Mouse (Mus musculus) urinary bladder, adult 18-20 months (tissue): ENCODE data around the gene Zfp784.
"Not testable (repeated sequence)": the region's sequence is repeated elsewhere in the genome, so short reads cannot be mapped to it uniquely, and the experiment has no call there.

ENCODE experiments used
- DNase-seq, 2 experiments: peaks; one replicate each; pipeline ENCODE4 v3.0.0; 2022; ENCODE audit warnings: low spot score in 2 of 2, mixed read lengths in 2 of 2

Zfp784 gene

DNA sequence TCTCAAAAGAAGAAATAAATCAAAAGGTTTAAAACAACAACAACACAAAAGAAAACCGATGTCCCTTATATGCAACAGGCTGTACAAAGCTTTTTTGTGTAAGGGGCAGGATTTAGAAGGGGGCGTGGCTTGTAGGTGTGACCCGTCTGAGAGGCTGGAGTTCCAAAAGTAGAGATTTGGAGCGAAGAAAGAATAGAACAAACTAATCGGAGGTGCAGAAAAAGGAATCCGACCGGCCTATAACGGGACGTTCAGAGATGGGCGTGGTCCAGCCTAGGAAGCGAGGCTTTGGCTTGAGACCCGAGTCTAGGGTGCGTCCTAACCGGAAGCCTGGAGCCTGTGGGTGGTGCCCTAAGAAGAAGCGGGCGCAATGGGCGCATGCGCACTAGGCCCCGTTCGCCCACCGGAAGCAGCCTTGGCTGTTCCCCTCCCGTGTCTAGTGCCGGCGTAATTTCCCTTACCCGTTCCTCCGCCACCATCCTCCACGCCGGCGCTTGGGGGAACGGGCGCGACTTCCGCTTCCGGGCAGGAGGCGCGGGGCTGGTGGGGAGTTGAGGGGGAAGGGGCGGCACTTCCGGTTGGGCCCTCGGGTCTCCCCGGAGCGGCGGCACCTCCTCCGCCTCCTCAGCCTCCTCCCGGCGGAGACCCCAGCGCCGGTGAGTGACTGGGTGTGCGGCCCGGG lies 18.1 kb downstream of the Zfp784 start, which contains the start of the genes Zfp865 and Ccdc106:
TSS of gene Zfp865 (plus strand) at position 377 of the 682 bp plus-strand sequence.
TSS of gene Ccdc106 (plus strand) at position 554 of the 682 bp plus-strand sequence.
- peak; percentile 97 to 98 for DNase-seq

DNA sequence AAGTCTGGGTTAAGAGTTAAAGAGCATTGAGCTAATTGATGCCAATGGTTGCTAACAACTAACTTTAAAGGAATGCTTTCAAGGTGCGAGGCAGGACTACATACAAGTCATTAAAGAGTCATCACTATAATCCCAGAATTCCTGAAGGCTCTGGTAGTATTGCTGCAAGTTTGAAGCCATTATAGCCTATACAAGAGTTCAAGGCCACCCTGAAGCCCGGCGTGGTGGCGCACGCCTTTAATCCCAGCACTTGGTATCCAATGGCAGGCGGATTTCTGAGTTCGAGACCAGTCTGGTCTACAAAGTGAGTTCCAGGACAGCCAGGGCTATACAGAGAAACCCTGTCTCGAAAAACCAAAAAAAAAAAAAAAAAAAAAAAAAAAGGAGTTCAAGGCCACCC lies 18.7 kb downstream of the Zfp784 start:
- not testable (repeated sequence) for DNase-seq

DNA sequence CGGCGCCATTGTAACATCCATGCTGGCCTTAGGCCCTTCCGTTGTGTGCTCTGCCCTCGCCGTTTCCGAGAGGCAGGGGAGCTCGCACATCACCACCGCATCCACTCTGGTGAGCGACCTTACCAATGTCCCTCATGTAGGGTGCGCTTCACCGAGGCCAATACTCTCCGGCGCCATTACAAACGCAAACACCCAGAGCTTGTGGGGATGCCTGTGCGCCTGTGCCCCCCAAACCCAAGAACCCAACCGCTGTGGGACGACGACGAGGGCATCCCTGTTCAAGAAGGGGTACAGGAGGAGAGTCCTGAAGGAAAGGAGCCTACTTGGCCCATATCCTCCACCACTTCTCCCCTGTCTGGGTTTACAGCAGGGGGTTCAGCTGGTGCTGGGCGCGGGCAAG lies 20.3 kb downstream of the Zfp784 start:
- no peak for DNase-seq

DNA sequence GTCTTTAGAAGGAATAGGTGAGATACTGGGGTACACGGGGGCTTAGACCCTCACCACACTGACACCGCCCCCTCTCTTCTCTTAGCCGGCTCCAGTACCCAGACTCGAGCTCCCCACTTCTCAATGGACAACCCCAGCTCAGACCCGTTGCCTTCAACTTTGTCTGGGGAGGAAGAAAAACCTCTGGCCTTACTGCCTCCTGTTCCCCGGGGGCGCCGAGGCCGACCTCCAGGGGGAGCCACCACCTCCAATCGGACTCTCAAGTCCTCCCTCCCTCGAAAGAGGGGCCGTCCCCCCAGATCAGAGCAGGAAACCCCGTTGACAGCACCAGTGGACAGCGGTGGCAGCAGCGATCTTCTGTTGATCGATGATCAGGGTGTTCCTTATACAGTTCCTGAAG lies 20.9 kb downstream of the Zfp784 start:
- no peak for DNase-seq

DNA sequence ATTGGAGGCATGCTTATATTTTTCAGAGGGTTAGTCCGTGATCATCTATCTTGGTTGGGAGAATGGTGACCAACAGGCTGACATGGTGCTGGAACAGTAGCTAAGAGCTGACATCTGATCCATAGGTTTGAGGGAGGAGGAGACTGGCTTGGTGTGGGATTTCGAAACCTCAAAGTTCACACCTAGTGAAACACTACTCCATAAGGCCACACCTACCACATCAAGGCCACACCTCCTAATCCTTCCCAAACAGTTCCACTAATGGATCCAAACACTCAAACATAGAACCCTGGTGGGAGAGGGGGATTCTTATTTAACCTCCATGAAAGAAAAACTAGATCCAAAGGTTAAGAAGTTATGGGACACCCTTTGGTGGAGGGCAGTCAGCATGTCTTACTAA lies 21.3 kb downstream of the Zfp784 start:
- DNase-seq = no peak

DNA sequence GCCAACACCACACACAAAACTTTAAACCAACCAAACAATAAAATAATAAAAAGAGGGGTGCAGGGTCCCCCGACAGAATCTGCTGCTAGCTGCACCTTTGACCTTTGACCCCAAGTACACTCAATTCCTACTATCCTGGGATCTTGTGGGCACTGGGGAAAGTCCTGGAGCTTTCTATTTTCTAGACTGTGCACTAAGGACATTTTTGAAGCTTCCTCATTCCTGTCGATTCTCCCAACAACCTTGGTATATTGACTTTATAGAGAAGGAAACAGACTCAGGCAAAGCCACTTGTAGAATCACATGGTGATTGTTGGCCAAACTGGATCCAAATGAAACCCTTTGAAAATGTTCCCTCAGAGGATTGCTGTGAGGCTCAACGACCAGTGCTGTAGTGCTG lies 22.2 kb downstream of the Zfp784 start:
- no peak for DNase-seq

DNA sequence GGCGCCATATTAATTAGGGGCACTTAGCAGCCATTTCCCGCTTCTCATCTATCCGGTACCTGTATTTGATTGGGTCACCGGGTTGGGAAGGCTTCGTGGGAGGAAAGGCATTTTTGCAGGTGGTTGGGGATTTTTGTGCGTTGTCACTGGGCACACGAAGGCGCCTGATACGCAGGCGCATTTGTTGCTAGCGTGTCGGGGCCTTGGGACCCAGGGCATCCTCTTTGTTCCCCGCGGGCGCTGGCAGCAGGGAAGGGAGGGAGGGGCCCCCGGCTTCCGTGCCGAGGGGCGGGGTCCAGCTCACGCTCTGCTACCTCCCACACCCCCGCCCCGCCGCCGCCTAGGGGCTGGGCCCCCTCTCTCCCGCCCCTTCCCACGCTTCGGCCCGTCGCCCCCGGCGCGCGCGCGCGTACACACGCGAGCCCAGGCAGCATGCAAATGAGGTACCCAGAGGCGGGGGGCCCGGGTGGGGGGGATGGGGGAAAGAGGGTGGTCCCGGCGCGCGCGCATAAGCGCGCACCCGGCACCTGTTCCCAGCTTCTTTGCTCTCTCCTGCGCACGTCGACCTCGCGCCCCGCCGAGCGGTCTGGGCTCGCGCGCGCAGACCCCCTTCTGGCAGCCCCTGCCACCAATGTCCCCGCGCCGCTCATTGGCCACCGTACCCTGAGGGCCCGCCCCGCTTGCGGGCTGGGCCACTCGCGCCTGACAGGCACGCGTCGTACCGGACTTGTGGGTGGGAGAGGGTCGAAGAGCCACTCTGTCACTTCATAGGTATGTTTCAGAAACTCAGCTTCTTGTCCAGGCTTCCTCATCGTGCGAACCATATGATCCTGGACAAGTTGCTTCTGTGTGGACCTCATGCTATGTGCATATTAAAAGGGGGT lies 22.9 kb downstream of the Zfp784 start, which contains the start of gene Gm44973:
TSS of gene Gm44973 (plus strand) at position 379 of the 884 bp plus-strand sequence.
- peak; percentile 88 to 91 for DNase-seq

DNA sequence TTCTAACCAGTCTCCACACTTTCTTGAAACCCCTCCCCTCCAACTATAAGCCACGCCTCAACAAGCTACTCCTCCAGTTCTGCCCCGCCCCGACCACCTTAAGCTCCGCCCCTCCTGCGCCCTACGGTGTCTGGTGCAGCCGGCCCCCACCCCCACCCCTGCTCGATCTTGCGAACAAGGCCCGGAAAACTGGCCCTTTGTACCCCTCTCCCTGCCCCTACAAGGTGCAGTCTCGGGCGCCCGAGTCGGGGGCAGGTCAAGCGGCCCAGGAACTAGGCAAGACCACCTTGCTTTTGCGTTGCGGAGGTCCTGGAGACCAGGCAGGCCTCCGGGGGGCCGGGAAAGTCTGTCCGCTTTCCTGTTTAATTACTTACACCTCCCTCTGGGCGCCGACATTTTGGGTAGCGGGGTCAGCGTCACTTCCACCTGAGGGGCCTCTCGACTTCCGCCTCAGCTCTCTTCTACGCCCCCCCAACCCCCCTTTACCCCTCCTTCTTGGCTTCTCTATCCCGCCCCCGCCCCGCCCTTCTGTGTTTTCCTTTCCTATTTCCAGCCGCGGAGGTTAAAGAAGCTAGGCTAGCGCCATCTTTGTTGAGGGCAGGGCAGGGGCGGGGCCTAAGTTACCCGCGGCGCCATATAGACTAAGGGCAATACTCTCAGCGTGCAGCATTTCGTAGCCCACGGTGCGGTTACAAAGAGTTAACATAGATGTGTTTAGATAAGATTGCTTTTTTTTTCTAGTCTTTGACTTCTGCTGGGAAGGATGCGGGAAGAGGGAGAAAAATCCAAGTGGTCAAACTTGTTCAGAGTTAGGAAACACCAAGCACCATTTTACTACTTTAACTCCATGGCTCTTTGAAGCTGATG lies 23.8 kb downstream of the Zfp784 start, which contains the start of the genes Zfp524 and Fiz1:
TSS of gene Zfp524 (plus strand) at position 165 of the 867 bp plus-strand sequence.
TSS of gene Fiz1 (minus strand) at position 447 of the 867 bp plus-strand sequence.
- peak; percentile 94 to 99 for DNase-seq

DNA sequence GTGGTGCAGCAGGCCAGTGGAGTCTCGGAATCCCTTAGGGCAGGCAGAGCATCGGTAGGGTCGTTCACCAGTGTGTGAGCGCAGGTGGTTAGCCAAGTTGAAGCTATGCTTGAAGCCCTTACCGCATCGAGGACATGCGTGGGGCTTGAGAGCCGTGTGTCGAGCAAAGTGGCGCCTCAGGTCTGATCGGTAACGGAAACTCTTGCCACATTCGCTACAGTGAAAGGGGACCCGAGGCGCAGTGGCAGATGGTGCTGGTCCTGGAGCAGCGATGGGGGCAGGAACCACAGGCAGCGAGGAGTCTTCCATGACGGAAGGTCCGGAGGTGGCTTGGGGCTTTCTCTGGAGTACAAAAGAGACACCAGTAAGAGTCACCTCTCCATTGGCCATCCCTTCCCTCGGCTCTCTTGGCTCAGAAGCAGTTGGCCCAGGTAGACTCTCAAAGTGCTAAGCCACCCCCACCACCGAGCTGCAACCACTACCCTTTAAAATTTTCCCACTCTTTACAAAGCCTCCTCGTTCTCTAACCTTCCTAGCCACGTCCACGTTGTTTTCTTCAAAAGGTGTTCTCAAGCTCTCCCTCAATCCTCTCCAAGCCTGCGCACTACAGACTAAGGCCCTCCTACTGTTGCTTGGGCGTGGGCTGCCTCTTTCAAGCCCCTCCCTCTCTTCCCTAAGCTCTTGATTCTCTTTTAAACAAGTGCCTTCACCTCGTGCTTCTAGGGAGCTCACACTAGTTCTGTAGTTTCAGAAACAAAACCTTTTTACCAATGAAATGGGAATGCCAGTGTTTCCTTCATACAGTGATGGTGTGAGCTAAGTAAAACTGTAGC lies 25.3 kb downstream of the Zfp784 start:
- no peak for DNase-seq

DNA sequence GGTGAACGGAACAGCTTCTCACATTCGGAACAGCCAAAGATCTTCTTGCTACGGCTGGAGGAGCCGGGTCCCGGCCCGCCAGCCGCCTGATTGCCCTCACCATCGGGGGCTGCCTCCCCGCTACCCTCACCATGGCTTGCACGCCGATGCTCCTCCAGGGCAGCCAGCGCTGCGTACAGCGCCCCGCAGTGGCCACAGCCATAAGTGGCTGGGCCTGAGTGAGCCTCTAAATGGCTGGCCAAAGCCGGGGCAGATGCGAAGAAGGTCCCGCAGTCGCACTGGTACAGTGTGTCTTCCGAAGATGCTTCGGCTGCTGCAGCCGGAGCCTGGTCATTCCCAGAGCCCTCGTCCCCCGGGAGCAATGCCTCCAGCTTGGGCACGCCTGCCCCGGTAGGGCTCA lies 30.0 kb downstream of the Zfp784 start:
- no peak for DNase-seq

DNA sequence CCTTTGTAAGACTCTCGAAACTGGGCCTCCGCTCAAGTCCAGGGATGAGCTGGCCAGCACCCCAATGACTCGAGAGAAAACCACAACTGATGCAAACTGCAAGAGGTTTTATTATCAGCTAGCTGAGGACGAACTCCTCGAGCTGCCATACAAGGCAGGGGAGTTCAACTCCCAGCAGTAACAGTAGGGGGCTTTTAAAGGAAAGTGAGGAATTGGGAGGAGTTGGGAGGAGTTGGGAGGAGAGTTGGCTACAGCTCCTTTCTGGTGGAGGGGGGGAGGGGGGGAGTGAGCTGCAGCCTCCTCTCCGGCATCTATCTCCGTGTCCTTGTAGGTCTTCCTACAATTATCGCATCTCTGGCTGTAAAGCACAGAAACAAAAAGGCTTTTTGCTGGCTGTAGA lies 35.4 kb downstream of the Zfp784 start:
- DNase-seq = not testable (repeated sequence)

DNA sequence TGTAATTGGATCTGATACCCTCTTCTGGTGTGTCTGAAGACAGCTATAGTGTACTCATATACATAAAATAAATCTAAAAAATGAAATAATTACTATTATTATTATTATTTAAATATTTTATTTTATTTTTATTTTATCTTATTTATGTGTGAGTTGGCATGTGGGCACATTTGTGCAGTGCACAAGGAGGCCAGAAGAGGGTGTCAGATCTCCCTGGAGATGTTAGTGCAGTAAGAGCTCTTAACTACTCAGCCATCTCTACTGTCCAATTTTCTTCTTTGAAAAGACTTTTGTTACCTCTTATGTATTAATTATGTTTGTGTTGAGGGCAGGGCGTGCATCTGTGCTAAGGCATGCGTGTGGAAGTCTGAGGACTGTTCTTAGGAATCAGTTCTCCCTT lies 38.4 kb downstream of the Zfp784 start:
- no peak for DNase-seq

DNA sequence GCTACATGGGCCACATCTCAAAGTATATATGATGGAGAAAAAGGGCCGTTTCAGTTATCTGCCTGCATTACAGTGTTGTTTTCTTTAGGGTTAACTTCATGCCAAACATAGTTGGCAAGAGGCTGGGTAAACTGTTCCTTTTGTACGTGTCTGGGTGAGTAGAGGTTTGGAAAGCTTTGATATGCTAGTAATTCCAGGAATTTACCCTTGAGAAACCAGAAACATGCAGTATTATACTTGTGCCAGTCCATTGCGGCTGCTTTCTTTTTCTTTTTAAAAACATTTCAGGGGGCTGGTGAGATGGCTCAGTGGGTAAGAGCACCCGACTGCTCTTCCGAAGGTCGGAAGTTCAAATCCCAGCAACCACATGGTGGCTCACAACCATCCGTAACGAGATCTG lies 41.3 kb downstream of the Zfp784 start:
- no peak for DNase-seq

DNA sequence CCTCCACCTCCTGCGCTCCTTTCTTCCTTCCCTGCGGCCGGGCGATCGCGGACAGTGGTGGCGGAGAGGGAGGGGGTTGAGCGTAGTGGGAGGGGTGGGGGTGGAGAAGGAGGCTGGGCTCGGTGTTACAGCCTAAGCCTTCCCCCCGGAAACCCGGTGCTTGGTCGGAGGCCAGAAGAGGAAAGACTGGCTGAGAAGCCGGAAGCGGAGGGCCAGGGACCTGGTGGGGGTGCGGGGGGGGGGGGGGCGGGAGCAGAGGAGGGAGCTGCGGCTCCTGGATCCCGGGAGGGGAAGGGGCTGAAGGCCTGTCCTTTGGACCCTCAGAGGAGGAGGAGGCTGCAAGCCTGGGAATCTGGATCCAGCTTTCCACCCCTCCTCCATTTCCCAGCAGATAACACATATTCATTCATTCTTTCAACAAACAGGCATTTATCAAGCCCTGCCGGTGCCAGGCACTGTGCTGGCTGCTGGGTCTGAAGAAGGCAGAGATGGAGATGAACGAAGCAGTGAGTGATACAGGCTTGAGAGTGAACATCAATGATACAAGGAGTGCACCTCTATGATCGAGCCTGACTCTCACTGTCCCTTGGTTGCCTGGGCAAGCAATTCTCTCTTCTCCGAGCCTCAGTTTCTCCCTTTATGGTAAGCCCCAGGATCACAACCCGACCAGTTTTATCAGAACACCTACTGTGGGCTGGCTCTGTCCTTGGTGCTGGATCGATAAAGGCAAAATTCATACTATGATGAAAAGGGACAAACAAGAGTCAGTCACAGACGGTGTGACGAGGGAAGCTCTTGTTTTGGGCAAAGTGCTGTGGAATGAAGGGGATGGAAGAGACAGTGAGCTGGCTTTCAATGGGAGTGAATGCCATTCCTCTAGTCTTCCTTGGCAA lies 42.0 kb downstream of the Zfp784 start, which contains the start of gene Zfp579:
TSS of gene Zfp579 (minus strand) at position 156 of the 893 bp plus-strand sequence.
- peak; percentile 85 to 87 for DNase-seq

DNA sequence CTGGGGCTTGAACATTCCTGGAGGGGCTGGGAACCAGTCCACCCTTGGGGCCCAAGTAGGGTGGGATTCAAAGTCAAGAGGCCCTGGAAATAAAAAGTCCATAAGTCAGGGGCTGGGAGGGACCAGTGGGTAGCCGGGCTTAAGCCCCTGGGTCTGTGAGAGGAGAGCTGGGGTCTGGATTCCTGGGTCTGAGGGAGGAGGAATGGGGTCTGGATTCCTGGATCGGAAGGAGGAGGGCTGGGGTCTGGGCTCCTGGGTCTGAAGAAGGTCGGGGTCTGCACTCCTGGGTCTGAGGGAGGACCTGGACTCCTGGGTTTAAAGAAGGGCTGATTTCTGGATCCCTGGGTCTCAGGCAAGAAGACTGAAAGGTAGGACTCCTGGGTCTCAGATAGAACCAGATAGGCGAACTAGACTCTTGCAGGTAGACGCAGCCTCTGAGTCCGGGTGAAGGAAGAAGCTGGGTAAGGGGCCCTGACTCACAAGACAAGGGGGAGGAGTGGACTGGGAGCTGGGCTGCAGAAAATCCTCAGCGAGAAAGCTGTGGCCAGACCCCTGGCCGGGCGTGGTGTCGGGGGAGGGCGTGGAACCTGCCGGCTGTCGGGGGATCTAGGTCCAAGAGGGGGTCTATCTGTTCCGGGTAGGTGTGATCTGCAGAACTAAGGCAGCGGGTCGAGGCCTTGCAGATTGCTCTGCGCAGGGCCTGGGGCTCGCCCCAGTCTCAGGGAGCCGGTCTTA lies 42.8 kb downstream of the Zfp784 start:
- DNase-seq = no peak

DNA sequence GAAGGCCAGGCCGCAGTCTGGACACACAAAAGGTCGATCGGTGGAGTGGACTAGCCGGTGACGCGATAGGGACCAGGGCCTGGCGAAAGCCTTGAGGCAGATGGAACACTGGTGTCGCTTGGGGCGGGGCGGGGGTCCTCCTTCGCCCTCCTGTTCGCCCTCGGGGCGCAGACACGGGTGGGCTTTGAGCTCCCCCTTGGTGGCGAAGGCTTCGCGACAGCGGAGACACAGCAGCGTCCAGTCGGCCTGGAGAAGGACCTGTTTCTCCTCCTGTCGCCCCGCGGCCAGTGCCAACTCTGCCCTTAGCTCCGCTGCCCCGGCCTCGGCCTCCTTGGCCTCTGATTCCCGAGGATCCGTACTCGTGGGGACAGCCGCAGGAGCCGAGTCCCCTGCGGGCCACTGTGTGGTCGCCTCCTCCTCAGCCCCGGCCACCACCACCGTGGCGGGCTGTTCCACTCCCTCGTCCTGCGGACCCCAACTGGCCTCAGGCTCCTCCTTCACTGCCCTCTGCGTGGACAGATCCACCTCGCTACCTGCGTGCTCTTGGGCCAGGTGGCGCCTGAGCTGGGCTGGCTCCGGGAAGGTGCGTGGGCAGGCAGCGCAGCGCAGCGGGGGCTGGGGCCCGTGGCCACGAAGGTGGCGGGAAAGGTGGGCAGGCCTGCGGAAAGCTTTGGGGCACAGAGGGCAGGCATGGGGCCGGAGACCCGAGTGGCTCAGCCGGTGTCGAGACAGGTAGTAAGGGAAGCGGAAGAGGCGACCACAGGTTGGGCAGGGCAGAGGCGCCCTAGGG lies 44.1 kb downstream of the Zfp784 start:
- DNase-seq = no peak

DNA sequence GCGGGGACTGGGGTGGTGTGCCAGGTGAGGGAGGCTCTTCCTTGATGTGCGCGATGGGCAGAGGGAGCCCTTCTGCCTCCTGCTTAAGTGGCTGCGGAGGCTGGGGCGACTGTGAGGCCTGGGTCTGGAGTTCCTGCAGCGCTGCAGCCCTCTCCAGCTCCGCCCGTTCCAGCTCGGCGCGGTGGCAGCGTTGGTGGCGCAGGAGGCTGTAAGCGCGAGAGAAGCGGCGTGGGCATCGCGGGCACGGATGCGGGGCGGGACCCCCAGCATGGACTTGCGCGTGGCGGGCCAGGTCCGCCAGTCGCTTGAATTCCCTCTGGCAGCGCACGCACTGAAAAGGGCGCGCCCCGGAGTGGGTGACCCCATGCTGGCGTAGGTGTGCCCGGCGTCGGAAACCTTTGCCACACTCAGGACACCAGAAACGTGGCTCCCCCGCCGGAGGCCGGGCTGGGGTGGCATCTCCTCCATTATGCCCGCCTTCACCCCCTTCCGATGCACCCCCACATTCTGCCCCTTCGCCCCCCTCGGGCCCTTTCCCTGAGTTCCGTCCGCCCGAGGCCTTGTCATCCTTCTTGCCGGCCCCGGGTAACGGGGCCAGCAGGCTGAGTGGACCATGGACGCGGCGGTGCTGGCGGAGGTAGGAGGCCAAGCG lies 44.8 kb downstream of the Zfp784 start:
- DNase-seq = no peak

DNA sequence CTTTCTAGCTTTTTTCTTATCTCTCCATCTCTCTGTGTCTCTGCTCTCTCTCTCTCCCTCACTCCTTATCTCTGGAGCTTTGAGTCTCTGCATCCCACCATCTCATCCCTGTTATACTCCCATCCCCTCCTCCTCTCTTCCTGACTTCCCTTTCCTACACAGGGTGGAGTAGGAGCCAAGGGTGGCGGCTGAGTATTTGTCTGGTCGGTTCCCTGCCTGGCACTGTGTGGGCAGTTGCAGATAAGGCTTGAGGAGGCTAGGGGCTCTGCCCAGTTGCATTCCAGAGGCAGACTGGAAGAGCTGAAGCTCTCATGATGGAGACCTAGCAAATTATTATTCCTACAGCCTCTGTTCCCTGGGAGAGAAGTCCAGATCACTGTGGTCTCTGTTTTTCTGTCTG lies 50.0 kb downstream of the Zfp784 start:
- no peak for DNase-seq
